Mouse (Mus musculus) thymus, postnatal 0 days (tissue): ENCODE measurements around the gene Dkkl1. TPM values are rescaled to one million over a fixed set of nuclear protein-coding genes. Genes with fewer than 3 reads are reported as not detected.
A peak's percentile ranks its signal among the peaks of the same experiment; 100 is the strongest.

Experiments
- DNase-seq: peaks from one replicate; pipeline ENCODE4 v3.0.0-alpha.2; 2015; ENCODE audit warnings: low spot score
- polyA plus RNA-seq: library from polyadenylated mRNA; unstranded; fragments of >200 nt; fragmentation: Nextera tagmentation; extraction: Ambion mirVana; gene quantifications from 2 replicates; pipeline ENCODE4 v1.2.1, GENCODE M21; 2015

Gene Dkkl1
- polyA plus RNA-seq, 1 experiment from 2014 or later, result 7.6 TPM

GRCm38 (mm10) chr7:45229459-45230203 lies 17.7 kb upstream of the Dkkl1 start:
- no peak for DNase-seq

- no peak for DNase-seq
Measured at GRCm38 (mm10) chr7:45229046-45229445, 17.1 kb upstream of the Dkkl1 start.

- DNase-seq, result no peak
Measured at GRCm38 (mm10) chr7:45228548-45228947, 16.6 kb upstream of the Dkkl1 start.

- no peak for DNase-seq
Measured at GRCm38 (mm10) chr7:45226421-45226820, 14.5 kb upstream of the Dkkl1 start.

- DNase-seq, result no peak
Measured at GRCm38 (mm10) chr7:45224826-45225225, 12.9 kb upstream of the Dkkl1 start.

GRCm38 (mm10) chr7:45221680-45222079 lies 9.7 kb upstream of the Dkkl1 start:
- DNase-seq, result no peak

- DNase-seq, result no peak
Measured at GRCm38 (mm10) chr7:45216442-45217183, 4.7 kb upstream of the Dkkl1 start.

GRCm38 (mm10) chr7:45215673-45216441 lies 3.9 kb upstream of the Dkkl1 start, which contains the start of gene Tead2:
Gene Tead2, plus strand, starts transcription at chr7:45215753.
- DNase-seq, result no peak

GRCm38 (mm10) chr7:45213708-45214107 lies 1.8 kb upstream of the Dkkl1 start:
- no peak for DNase-seq

GRCm38 (mm10) chr7:45212356-45212755 lies 409 bp upstream of the Dkkl1 start:
- no peak for DNase-seq

- peak; percentile 16 for DNase-seq
Measured at GRCm38 (mm10) chr7:45211070-45211469, 877 bp downstream of the Dkkl1 start.

- peak; percentile 5 for DNase-seq
Measured at GRCm38 (mm10) chr7:45208260-45208659, 3.7 kb downstream of the Dkkl1 start.

GRCm38 (mm10) chr7:45204380-45205143 lies 7.4 kb downstream of the Dkkl1 start, which contains the start of gene Ccdc155:
Gene Ccdc155, minus strand, starts transcription at chr7:45204892.
- DNase-seq, result peak; percentile 97

- DNase-seq, result no peak
Measured at GRCm38 (mm10) chr7:45202654-45203053, 9.3 kb downstream of the Dkkl1 start.

- no peak for DNase-seq
Measured at GRCm38 (mm10) chr7:45198961-45199360, 13.0 kb downstream of the Dkkl1 start.

- DNase-seq, result no peak
Measured at GRCm38 (mm10) chr7:45198435-45198834, 13.5 kb downstream of the Dkkl1 start.

GRCm38 (mm10) chr7:45196994-45197393 lies 15.0 kb downstream of the Dkkl1 start:
- no peak for DNase-seq

GRCm38 (mm10) chr7:45196176-45196535 lies 15.8 kb downstream of the Dkkl1 start:
- DNase-seq, result no peak

GRCm38 (mm10) chr7:45195341-45196175 lies 16.4 kb downstream of the Dkkl1 start:
- no peak for DNase-seq
